Mouse (Mus musculus) left cerebral cortex, adult 11 months (tissue): Measurements from ENCODE around the gene Eng.

Source experiments
- DNase-seq: peaks from one replicate; pipeline ENCODE4 v3.0.0; 2022; ENCODE audit warnings: low spot score

Eng gene

DNA sequence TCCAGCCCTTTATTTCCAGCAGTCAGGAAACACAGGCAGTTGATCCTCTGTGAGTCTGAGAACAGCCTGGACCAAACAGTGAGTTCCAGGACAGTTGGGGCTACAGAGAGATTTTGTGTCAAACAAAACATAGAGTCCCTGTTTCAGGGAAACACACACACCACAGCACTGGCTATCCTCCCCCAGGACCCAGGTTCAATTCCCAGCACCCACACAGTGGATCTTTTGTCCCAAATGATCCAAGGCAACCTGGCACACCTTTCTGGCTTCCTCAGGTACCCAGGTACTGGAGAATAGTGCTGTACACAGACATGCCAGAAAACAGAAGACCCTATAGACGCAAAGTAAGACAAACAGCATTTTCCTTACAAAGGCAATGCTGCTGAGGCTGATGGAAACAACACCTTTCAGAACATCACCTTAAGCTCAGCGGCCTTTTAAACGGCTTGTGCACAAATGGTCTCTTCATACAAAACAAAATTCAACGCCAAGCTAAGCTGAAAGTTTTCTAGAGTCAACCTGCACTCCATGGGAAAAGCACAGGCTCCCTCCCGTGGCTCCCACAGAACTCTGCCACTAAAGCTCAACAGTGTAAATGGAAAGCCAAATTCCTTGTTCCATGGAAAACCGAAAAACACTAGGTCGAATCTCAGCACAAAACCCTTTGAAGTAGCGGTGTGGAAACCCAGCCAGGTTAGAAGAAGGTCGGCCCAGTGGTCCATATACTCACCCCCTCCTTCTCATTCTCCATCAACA is 65.1 kb downstream of the Eng start:
- no peak for DNase-seq

DNA sequence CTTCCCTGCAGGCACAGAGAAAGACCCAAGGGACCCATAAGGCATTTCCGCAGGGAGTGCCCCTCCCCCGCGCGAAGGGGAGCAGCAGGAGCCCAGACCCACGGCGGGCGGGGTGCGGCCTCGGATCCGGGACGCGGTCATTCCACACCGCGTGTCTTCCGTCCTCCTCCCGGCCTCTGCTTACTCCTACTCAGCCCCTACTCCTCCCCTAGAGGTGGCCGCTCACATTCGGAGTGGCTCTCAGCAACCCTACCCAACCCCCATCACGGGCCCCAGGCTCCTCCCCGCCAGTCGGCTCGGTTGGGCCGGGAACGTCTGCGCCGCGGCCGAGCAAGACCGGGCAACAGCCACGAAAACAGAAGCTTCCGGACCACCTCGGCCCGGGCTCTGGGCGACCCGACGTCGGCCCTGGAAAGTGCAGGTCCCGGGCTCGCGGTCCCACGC is 65.7 kb downstream of the Eng start:
- no peak for DNase-seq

DNA sequence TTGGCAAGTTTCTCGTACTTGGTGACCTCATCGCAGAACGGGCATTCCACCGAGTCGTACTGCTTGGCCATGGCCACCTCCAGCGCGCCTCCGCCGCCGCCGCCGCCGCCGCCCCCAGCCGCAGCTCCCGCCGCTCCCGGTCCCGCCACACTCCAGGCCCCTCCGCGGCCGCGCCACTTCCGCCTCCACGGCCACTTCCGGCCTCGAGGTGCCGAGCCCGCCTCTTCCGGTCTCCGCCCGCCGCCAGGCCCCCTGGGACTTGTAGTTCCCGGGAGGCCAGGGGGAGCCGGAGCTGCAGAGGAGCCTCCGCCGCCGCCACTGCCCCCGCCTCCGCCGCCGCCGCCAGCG is 66.2 kb downstream of the Eng start:
- DNase-seq = peak; percentile 91

GRCm38 (mm10) chr2:32712934-32713817 is 66.8 kb downstream of the Eng start, which contains the start of gene Cdk9:
Gene Cdk9 (minus strand): TSS chr2:32713076.
- peak; percentile 88 for DNase-seq

GRCm38 (mm10) chr2:32714117-32714986 is 68.0 kb downstream of the Eng start:
- no peak for DNase-seq

DNA sequence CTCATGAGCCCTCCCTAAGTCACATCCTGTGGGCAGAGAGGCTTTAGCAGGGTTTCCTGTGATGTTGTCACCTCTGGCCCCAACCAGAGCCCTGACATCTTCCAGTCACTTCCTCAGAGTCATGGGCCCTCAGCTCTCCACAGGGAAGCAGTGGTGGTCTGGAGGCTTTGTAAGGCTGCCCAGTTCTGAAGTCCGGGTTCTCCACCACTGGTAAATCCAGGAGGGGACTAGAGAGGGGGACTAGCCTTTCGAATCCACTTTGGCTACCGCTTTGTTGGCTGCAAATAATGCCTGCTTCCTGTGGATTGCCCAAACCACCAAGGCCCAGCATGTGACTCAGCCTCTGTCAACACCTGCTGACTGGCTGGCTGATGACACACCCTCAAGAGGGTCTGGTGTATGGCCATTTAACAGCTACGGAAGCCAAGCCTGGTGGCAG is 68.6 kb downstream of the Eng start:
- no peak for DNase-seq

- DNase-seq = no peak
These were observed 72.4 kb downstream of the Eng start for GRCm38 (mm10) chr2:32718761-32719160.

DNA sequence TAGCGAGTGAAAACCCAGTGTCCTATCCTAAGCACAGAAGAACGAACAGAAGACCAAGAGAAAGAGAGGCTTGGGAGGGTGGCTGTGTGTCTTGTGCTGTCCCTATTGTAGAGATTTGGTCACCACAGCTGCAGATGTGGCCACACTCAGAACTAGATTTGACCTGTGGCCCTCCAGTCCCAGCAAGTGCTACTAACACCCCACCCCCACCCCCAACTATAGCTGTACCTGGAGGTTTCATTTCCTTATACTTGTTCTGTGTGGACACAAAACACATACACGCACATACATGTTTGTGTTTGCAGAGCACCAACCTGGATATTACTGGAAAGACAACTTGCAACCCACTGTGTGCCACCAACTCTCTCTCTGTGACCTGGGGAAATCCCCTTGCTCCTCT is 73.7 kb downstream of the Eng start:
- no peak for DNase-seq

GRCm38 (mm10) chr2:32720681-32721229 is 74.4 kb downstream of the Eng start, which contains the start of gene Sh2d3c:
Gene Sh2d3c (plus strand): TSS chr2:32721055.
- no peak for DNase-seq

GRCm38 (mm10) chr2:32722046-32722445 is 75.7 kb downstream of the Eng start:
- DNase-seq = no peak

DNA sequence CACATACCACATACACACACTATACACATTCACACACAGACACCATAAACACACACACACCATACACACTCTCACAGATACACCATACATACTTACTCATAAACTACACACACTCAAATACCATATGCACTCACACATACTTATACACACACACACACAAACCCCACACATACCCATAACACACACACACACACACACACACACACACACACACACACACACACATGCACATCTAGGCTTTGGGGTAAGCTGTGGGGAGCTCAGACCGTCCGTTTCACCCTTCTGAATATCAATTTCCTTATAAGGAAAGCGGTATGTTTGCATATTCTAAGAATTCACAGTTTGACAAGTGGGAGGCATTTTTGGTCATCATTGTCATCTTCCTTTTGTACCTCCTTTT is 76.2 kb downstream of the Eng start:
- no peak for DNase-seq

DNA sequence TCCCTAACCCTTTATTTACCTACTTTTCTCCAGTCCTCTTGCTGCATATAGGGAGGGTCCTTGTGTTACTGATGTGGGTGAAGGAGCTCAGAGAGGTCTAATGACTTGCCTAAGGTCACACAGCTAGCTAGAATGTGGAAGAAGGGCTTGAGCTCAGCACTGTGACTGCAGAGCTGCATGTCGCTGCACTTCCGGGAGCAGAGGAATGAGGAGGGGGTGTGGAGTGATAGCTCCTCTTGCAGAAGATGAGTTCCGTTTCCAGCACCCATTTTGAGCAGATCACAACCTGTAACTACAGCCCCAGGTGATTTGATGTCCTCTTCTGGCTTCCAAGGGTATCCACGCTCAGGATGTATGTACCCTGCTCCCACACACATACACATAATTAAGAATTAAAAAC is 77.8 kb downstream of the Eng start:
- DNase-seq = no peak

- DNase-seq = no peak
These were observed 78.7 kb downstream of the Eng start for GRCm38 (mm10) chr2:32724832-32725790.

- DNase-seq = peak; percentile 75
These were observed 81.0 kb downstream of the Eng start for GRCm38 (mm10) chr2:32727435-32727834.

- DNase-seq = no peak
These were observed 82.1 kb downstream of the Eng start for GRCm38 (mm10) chr2:32728463-32728862.

- no peak for DNase-seq
These were observed 83.2 kb downstream of the Eng start for GRCm38 (mm10) chr2:32729547-32729946.

- DNase-seq = no peak
These were observed 84.5 kb downstream of the Eng start for GRCm38 (mm10) chr2:32730854-32731253.

- no peak for DNase-seq
These were observed 85.5 kb downstream of the Eng start for GRCm38 (mm10) chr2:32731911-32732310.
